Mouse (Mus musculus): ENCODE measurements around the gene Atg7. TPM values are rescaled to one million over a fixed set of nuclear protein-coding genes. Genes with fewer than 3 reads are reported as not detected.
"Not testable (repeated sequence)": the region's sequence is repeated elsewhere in the genome, so short reads cannot be mapped to it uniquely, and the experiment has no call there.

Atg7 gene
- 19.2 and 19.6 TPM in 2 replicates for polyA plus RNA-seq (2016; fragmentation: Nextera tagmentation; extraction: Ambion mirVana)

GRCm38 (mm10) chr6:114642601-114643528 lies at the start of gene Atg7:
TSS of gene Atg7 (plus strand) at chr6:114643097.
- Histone ChIP-seq H3K9me3 (no peaks in the 10 kb centered on the region), H3K4me3 (peak within 1 kb of the TSS; percentile 76), H3K9ac (peak within 1 kb of the TSS; percentile 60), H3K27ac (no peak within 1 kb of the TSS), H3K4me2 (replicated peaks) (peak within 1 kb of the TSS; percentile 91), H3K27me3 (replicated peaks) (no peaks in the 10 kb centered on the region), H3K36me3 (no peaks in the 10 kb centered on the region), H3K4me1 (peaks cover 7% of the 10 kb centered on the region)
- peak; percentile 74 for ATAC-seq (ENCODE audit: low FRiP score, low read depth)
- under 1% methylated on average over 38 of the region's 38 CpGs for WGBS

GRCm38 (mm10) chr6:114614076-114614475 lies 28.8 kb upstream of the Atg7 start:
- H3K36me3 ChIP-seq; H3K4me1 ChIP-seq; H3K27ac ChIP-seq; H3K4me2 ChIP-seq (replicated peaks); H3K9me3 ChIP-seq; H3K27me3 ChIP-seq (replicated peaks); H3K9ac ChIP-seq; ATAC-seq (ENCODE audit: low FRiP score, low read depth); H3K4me3 ChIP-seq: not testable (repeated sequence)
- WGBS: 8% methylated on average over 8 of the region's 17 CpGs

GRCm38 (mm10) chr6:114633886-114634285 lies 9.0 kb upstream of the Atg7 start:
- not testable (repeated sequence) for ATAC-seq (ENCODE audit: low FRiP score, low read depth); H3K36me3 ChIP-seq
- WGBS: no CpG with 5 or more reads among the region's 14 CpGs

GRCm38 (mm10) chr6:114643716-114644115 lies 819 bp downstream of the Atg7 start:
- Histone ChIP-seq H3K4me3 (peak overlapping the region; percentile 76), H3K9me3 (no peaks in the 10 kb centered on the region), H3K27me3 (replicated peaks) (no peaks in the 10 kb centered on the region), H3K4me2 (replicated peaks) (peak overlapping the region; percentile 91), H3K36me3 (no peaks in the 10 kb centered on the region), H3K9ac (peak overlapping the region; percentile 60), H3K4me1 (peaks cover 7% of the 10 kb centered on the region), H3K27ac (no peak overlapping the region)
- 45% methylated on average over 8 of the region's 8 CpGs for WGBS
- ATAC-seq (ENCODE audit: low FRiP score, low read depth): 0 out of 2 replicates have a peak, but pooled peaks have one; percentile 7

More at GRCm38 (mm10) chr6:114633886-114634285, 9.0 kb upstream of the Atg7 start:
- not testable (repeated sequence) for H3K27me3 ChIP-seq (replicated peaks); H3K4me3 ChIP-seq; H3K9ac ChIP-seq; H3K27ac ChIP-seq; H3K4me2 ChIP-seq (replicated peaks); H3K4me1 ChIP-seq; H3K9me3 ChIP-seq

GRCm38 (mm10) chr6:114644531-114644930 lies 1.6 kb downstream of the Atg7 start:
- Histone ChIP-seq H3K9me3 (no peaks in the 10 kb centered on the region), H3K4me2 (replicated peaks) (no peak overlapping the region), H3K36me3 (no peaks in the 10 kb centered on the region), H3K4me3 (no peak overlapping the region), H3K9ac (no peak overlapping the region), H3K4me1 (peaks cover 7% of the 10 kb centered on the region), H3K27ac (no peak overlapping the region), H3K27me3 (replicated peaks) (no peaks in the 10 kb centered on the region)
- WGBS: 89% methylated on average over 1 of the region's 1 CpGs
- ATAC-seq (ENCODE audit: low FRiP score, low read depth): no peak

GRCm38 (mm10) chr6:114646201-114646600 lies 3.3 kb downstream of the Atg7 start:
- Histone ChIP-seq H3K9ac (no peak overlapping the region), H3K27ac (no peak overlapping the region), H3K4me1 (peaks cover 7% of the 10 kb centered on the region), H3K27me3 (replicated peaks) (no peaks in the 10 kb centered on the region), H3K4me2 (replicated peaks) (no peak overlapping the region), H3K9me3 (no peaks in the 10 kb centered on the region), H3K4me3 (no peak overlapping the region), H3K36me3 (no peaks in the 10 kb centered on the region)
- 83% methylated on average over 1 of the region's 1 CpGs for WGBS
- ATAC-seq (ENCODE audit: low FRiP score, low read depth): no peak

- Histone ChIP-seq H3K4me2 (replicated peaks) (no peak overlapping the region), H3K27ac (no peak overlapping the region), H3K27me3 (replicated peaks) (no peaks in the 10 kb centered on the region), H3K36me3 (no peaks in the 10 kb centered on the region), H3K4me3 (no peak overlapping the region), H3K9me3 (no peaks in the 10 kb centered on the region), H3K9ac (no peak overlapping the region), H3K4me1 (peaks cover 12% of the 10 kb centered on the region)
- no peak for ATAC-seq (ENCODE audit: low FRiP score, low read depth)
- WGBS: 85% methylated on average over 6 of the region's 6 CpGs
Observed at GRCm38 (mm10) chr6:114647011-114647410, 4.1 kb downstream of the Atg7 start.

GRCm38 (mm10) chr6:114648352-114649030 lies 5.6 kb downstream of the Atg7 start:
- WGBS: 84% methylated on average over 4 of the region's 4 CpGs
- ATAC-seq (ENCODE audit: low FRiP score, low read depth): no peak
- no peaks in the 10 kb centered on the region for H3K9me3 ChIP-seq
- no peaks in the 10 kb centered on the region for H3K36me3 ChIP-seq
- no peak overlapping the region for H3K4me2 ChIP-seq (replicated peaks)
- peaks cover 16% of the 10 kb centered on the region for H3K4me1 ChIP-seq
- no peak overlapping the region for H3K4me3 ChIP-seq
- H3K27ac ChIP-seq: no peak overlapping the region
- no peak overlapping the region for H3K9ac ChIP-seq
- H3K27me3 ChIP-seq (replicated peaks): no peaks in the 10 kb centered on the region

- H3K9me3 ChIP-seq: no peaks in the 10 kb centered on the region
- no peak overlapping the region for H3K27ac ChIP-seq
- no peak overlapping the region for H3K9ac ChIP-seq
- no peaks in the 10 kb centered on the region for H3K36me3 ChIP-seq
- H3K27me3 ChIP-seq (replicated peaks): no peaks in the 10 kb centered on the region; the same call in 1 of the 2 replicates
- 28% methylated on average over 3 of the region's 3 CpGs for WGBS
- H3K4me2 ChIP-seq (replicated peaks): no peak overlapping the region
- H3K4me1 ChIP-seq: peaks cover 11% of the 10 kb centered on the region
- ATAC-seq (ENCODE audit: low FRiP score, low read depth): peak; percentile 76
- H3K4me3 ChIP-seq: no peak overlapping the region
Observed at GRCm38 (mm10) chr6:114652209-114652608, 9.3 kb downstream of the Atg7 start.

- H3K9me3 ChIP-seq: no peaks in the 10 kb centered on the region
- H3K27ac ChIP-seq: no peak overlapping the region
- H3K36me3 ChIP-seq: no peaks in the 10 kb centered on the region
- no peaks in the 10 kb centered on the region; the same call in 1 of the 2 replicates for H3K27me3 ChIP-seq (replicated peaks)
- ATAC-seq (ENCODE audit: low FRiP score, low read depth): no peak
- H3K4me1 ChIP-seq: peaks cover 6% of the 10 kb centered on the region; the same call in 1 of the 2 replicates
- WGBS: 86% methylated on average over 7 of the region's 7 CpGs
- no peak overlapping the region for H3K4me3 ChIP-seq
- no peak overlapping the region for H3K9ac ChIP-seq
- no peak overlapping the region for H3K4me2 ChIP-seq (replicated peaks)
Observed at GRCm38 (mm10) chr6:114656826-114657600, 14.1 kb downstream of the Atg7 start.

- Histone ChIP-seq H3K4me2 (replicated peaks) (no peak overlapping the region), H3K27ac (no peak overlapping the region), H3K9ac (no peak overlapping the region), H3K36me3 (no peaks in the 10 kb centered on the region), H3K9me3 (no peaks in the 10 kb centered on the region), H3K4me3 (no peak overlapping the region), H3K27me3 (replicated peaks) (no peaks in the 10 kb centered on the region; the same call in 1 of the 2 replicates), H3K4me1 (no peaks in the 10 kb centered on the region)
- ATAC-seq (ENCODE audit: low FRiP score, low read depth): no peak
- WGBS: 91% methylated on average over 4 of the region's 4 CpGs
Observed at GRCm38 (mm10) chr6:114657807-114658206, 14.9 kb downstream of the Atg7 start.

Data from neural tube, embryonic 12.5 days (tissue).